Mouse (Mus musculus) thymus, postnatal 4 days (tissue): ENCODE data around the gene Nynrin.

ENCODE experiments used
- DNase-seq: peaks from one replicate; pipeline ENCODE4 v3.0.0; 2021

Nynrin gene

DNA sequence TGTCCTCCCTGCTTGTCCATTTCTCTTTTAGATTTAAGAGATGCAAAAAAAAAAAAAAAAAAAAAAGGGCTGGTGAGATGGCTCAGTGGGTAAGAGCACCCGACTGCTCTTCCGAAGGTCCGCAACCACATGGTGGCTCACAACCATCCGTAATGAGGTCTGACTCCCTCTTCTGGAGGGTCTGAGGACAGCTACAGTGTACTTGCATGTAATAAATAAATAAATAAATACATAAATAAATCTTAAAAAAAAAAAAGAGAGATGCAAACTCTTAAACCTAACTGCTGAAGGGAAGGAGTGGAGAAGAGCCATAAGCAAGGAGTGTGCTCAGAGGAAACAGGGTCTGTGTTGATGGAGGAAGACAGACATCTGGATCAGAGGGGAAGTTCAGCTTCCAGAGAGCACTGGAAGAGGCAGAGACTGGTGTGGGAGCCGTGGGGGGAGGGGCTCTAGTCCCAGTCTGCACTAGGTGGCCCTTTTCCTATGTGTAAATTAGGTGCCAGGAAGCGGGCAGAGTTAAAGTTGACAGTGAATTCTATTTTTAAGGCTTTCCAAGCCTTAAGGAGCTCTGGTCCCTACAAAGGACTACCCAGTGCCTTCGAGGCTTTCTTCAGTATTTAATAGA, 24.6 kb downstream of the Nynrin start:
- DNase-seq = no peak

DNA sequence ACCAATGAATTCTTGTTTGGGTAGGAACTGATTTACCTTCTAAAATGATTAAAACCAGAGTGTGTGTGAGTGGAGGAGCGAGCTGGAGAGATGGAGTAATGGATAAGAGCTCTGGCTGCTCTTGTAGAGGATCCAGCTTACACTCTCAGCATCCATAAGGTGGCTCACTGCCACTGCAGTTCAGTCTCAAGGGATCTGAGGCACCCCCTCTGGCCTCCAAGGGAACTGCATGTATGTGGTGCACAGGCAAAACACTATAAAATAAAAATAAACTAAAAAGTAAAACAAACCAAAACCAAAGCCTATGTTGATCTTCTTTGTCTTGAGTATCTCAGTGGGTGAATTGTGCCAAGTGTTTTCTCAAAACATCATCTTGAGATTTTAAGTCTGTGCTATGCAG, 25.8 kb downstream of the Nynrin start:
- peak; percentile 90 for DNase-seq

DNA sequence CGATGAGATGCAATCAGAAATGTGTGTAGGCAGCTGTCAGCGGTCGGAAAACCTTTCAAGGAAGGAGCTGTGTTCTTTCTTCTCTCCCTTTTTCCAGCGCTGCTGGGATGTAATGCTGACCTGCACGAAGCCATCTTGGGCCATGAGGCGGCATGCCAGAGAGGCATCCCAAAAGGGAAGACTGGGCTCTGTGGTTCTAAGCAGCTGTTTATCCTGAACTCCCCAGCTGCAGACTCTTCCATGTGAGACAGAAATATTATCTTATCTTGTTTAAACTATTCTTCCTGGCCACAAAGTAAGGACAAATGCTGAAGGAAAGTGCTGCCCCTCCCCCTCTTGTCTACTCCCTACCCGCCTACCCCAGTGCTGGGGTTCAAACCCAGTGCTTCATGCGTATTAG, 27.2 kb downstream of the Nynrin start:
- DNase-seq = no peak

DNA sequence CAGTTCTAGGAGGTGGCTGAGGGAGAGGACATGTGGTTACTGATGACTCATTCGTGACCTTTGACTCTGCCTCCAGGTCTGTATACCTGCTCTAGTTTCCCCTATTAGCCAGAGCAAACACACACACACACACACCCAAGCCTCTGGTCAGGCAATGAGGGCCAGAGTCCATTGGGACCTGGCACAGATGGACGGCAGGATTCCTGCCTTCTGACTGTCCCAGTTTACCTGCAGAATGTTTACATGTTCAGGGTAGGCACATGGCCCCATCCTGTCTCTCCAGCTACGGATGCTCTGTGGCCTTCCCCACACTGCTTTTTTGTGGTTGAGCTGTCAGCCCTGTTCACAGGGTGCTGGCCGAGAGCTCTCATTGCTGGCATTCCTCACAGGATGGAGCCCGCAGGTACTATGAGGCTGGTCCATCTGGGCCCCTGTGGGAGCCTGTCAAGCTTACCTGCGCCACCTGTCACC, 28.4 kb downstream of the Nynrin start:
- no peak for DNase-seq

DNA sequence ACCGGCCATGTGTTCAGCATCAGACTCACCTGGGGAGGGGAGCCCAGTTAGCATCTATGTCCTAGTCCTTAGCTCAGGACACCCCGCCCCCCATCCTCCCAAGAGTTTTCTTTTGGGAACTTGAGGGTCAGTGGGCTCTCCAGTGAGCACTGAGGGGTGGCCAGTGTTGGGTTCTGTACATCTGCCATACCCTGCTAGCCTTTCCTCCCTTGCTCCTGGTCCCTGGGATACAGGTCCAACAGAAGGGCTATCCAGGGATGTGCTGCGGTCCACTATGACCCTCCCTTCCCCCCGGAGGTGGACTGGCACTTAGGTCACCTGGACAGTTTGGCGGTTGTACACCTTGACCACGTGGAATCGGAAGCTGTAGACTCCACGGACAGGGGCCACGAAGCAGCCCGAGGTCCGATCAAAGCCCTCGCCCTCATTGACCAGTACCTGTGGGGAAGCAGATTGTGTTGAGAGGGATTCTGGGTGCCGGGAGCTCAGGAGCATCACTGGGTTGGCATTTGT, 29.4 kb downstream of the Nynrin start:
- DNase-seq = no peak

DNA sequence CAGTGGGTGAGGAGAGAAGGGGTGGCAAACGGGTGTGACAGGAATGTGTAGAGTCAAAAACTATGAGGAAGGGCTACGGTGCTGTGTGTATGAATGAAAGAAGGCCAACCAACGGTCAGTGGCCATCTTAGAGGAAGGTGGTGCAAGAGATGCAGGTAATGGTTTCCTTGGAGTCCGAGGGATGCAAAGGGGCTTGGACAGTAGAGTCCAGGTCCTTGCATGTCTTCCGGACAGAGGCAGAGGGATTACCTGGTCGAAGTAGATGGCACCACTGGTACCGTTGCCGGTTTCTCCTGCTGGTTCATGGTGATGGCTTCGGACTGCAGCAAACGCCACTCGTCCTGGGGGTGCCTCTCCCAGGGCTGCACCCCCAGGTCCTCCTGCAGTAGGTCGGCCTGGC, 29.9 kb downstream of the Nynrin start:
- DNase-seq = no peak

DNA sequence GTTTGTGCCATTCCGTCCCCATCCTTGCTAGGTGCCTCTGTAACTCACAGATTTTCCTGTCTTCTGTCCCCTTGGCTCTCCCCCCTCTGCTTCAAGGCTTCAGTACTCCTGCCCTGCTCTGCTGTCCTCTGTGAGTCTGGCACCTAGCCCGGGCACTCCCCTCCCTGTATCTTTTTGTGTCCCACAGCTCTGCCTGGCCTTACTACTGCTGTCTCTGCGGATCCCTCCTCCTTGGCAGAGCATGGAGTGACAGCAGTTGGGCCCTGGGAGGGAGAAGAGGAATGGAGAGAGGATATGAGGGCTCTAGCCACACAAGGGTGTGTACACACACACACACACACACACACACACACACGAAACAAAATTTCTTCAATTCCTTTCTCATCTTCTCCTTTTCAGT, 30.4 kb downstream of the Nynrin start, which contains the start of gene Cbln3:
Cbln3 (minus strand) TSS at position 227 of the 400 bp plus-strand sequence.
- peak; percentile 22 for DNase-seq

DNA sequence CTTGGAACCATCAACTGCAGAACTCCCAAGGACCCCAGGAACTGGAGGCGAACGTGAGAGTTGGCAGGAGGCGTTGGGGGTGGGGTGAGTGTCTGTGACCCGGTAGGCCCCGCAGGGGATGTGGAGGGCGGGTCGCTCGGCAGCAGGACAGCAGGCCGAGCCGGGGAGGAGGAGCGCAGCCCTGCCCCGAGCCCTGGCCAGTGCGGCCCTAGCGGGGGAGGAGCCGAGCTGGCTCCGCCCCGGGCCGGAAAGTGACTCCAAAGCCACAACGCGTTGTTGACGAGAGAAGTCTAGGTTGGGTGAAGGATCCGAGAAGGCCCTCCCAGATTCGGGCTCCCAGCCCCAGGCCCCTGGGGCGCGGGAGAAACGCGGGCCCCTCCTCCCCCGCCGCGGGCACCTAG, 30.9 kb downstream of the Nynrin start, which contains the start of gene Khnyn:
Khnyn (plus strand) TSS at position 235 of the 401 bp plus-strand sequence.
- peak; percentile 77 for DNase-seq

DNA sequence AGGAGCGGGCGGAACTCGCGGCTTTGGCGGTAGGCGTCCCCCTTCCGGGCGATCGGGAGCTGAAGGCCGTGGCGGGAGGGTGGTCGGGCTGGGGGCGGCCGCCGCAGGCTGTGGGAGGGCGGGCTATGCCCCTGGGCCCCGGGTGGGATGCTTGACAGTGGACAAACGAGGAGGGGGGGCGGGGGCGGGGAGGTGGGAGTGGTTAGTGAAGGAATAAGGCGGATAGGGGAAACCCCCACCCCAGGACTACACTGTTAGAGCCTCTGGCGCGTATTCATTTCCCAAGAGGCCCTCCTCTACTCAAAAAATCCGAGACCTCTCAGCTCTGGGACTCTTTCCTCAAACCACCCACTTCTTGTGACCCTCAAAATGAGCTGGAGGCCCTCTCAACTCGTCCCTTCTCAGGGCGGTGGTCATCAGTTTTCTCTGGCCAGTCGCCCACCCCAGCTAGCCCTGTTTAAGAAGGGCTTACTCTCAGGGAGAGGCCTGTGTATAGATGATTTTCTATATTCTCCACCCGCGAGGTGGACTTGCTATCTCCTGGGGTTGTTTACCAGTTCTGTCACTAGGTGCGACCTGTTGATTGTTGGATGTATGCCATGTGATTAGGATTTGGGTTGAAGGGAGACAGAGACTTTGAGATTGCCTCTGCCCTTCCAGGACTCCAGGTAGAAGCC, 31.4 kb downstream of the Nynrin start:
- DNase-seq = peak; percentile 28

DNA sequence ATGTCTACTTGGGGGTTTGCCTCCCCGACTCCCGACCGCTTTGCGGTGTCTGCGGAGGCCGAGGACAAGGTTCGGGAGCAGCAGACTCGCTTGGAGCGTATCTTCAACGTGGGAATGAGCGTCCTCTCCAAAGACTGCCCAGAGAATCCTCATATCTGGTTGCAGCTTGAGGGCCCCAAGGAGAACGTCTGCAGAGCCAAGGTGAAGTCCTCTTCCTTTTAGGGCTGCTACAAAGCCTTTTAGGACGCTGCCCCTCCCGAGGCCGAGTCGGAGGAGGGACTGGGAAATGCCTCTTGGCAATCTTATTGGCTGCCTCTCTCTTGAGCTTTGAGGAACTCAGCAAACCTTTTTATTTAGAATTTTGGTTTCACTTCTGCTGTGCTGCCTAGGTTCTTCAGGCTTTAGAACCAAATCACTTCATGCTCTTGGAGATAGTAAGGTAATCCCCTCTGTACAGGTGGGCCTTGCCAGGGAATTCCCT, 32.0 kb downstream of the Nynrin start:
- DNase-seq = peak; percentile 61

DNA sequence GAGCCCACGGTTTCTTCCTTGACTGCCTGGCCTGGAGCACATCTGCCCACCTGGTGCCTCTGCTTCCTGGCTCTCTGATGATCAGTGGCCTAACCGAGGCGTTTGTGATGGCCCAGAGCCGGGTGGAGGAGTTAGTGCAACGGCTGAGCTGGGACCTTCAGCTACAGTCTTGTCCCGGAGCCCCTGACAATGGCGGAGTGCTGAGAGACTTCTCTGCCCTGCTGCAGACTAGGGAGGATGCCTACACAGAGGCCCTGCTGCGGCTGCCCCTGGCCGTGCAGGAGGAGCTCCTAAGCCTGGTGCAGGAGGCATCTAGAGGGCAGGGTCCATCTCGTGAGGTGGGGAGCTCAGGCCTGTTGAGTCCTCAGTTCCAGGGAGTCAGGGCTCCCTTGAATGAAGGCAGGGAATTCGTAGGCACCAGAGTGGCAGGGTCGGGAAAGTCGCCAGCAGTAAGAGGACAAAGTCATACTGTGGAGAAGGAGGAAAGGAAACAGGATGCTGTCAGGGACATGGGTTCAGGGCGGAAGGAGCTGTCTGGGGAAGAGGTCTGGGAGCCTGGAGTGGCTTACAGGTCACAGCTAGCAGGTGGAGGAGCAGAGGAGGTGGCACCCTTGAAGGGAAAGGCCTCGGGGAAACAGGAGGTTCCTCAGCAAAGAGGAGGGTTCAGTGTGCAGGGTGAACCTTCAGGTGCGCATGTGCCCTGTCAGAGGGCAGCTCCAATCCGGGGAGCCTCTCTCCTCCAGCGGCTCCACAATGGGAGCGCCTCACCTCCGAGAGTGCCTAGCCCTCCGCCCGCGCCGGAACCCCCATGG, 33.0 kb downstream of the Nynrin start:
- DNase-seq = no peak

DNA sequence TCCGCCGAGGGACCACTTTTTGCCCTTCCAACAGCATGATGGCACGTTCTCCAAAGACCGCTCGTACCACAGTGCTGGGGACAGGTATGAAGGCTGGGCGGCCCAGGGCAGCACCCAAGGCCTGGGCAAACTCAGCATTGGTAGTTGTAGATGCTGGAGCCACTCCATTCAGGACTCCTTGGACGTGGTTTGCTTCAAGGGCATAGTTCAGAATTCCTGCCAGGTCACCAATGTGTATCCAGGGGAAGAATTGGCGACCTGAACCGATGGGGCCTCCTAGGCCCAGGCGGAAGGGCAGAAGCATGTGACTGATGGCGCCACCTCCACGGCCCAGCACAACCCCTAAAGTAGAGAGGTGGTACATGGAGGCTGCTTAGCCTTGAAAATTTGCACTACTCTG, 43.9 kb downstream of the Nynrin start:
- DNase-seq = no peak

DNA sequence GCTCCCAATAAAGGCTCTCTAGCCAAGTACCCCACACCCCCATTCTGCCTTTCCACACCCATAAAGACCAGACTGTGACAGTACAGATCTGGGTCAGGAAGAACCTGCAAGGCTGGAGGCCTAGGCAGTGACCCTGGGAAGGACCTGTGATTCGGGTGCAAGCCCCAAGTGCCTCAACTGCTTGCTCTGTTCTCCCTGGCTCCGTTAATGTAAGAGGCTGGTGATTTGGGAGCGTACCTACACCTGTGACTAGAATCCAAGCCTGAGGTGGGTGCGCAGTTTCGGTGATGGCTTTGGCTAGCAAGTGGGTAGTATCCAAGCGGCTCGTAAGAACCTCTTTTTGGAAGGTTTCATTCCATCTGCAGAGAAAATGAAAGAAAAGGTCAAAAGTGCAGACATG, 45.1 kb downstream of the Nynrin start:
- no peak for DNase-seq

DNA sequence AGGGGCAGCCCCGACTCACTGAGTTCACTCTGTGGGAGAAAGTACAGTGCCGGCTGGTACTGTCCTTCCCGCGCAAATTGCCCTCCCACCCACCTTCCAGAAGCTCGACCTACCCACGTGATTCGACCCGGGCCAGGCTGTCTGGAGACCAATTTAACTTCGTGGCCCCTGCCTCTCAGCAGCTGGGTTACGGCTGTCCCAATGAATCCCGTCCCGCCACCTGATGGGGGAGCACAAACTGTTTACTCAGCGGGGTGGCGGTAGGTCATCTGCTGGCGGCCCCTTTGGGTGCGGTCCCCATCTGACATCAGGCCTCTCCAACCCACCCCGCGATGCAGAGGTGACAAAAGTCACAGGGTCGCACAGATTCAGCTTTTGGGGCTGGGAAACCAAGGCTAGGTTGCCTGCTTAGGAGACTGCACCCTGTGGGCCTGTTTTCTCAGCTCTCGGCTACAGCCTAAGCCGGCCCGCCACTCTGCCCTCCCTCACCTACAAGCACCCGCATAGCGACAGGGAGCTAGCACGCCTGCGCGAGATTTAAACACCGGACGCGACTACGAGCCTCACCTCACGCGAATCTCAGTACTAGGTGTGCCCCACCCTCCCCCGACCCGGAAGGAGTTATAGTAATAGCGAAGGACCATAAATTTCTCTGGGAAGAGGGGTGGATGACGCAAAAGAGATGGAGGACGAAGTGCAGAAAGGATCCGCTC, 46.0 kb downstream of the Nynrin start, which contains the start of gene Sdr39u1:
Sdr39u1 (minus strand) TSS at position 593 of the 713 bp plus-strand sequence.
- peak; percentile 90 for DNase-seq

DNA sequence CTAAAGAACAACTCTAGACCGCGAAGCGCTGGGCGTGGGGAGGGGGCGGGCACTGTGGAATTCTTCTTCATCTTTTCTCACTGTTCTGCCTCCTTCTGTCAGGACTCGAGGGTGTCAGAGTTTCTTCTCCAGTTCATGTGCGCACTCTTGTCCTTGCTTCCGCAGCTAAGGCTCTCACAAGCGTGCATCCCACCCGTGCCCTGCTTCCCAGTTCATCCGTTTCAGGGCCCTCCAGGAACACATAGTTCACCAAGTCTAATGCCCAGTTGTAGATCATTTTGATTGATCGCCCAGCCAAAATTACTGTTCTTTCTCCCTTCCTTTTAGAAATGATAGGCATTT, 46.6 kb downstream of the Nynrin start:
- no peak for DNase-seq

DNA sequence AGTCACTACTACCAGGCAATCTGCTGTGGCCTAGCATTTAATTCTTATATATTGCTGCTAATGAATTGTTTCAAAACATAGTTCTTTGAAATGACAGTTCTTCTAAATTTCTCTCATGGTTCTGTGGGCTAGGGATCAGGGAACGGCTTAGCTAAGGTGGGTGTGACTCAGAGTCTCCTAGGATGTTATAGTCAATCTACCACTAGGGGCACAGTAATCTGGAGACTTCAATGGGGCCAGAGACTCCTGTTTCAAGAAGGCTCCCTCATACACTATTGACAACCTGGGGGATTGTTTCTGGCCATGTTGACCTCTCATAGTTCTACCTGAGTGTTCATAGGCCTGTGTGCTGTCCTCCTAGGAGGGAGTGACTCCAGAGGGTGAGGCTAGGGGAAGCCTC, 51.7 kb downstream of the Nynrin start:
- DNase-seq = no peak

DNA sequence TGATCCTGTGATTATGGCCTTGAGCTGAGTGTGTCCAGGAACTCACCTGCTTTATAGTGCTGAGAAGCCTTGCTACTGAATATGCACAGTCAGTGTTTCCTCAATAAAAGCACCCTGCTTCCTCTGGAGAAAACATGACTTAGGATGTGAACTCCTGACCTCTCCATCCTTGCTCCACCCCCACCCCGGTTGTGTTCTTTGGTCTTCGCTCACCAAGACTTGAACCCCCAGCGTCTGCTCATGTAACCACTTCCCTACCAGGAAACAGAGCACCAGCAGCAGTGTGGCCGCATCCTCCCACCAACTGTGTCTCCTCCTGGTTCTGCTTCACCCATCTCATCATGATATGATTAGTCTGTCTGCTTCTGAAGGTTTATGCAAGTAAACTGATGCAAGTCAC, 59.6 kb downstream of the Nynrin start:
- peak; percentile 38 for DNase-seq

DNA sequence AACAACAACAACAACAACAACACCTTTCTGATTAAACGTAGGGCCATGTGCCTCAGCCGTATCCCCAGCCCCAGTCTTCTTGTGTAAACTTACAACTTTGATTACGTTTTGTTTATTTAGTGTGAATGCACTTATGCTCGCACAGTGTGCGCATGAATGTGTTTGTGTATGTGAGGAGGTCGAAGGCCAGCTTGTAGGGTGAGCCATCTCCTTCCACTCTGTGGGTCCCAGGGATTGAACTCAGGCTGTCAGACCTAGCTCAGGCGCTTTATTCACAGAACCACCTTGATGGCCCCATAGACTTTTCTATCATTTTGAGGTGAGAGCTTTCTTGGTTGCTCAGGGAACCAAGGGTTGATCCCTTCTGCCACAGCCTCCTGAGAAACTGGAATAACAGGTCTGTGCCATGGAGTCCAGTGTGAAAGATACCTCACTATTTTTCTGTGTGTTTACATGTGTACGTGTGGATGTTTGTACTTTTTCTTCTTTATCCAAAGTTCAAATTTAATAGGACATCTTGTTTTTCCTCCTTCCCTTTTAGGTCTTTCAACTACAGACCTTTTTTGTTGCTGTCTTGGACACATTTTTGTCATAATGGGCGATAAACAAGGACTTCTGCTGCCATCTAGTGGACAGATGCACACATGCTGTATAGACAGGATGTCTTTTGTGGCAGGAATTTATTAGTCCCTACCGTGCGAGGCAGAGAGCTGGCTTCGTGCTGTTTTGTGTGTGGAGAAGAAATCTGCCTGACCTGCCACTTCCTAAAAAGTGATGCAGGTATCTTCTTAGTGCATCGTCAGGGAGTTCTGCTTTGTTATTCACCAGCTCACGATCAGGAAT, 64.7 kb downstream of the Nynrin start:
- peak; percentile 77 for DNase-seq

DNA sequence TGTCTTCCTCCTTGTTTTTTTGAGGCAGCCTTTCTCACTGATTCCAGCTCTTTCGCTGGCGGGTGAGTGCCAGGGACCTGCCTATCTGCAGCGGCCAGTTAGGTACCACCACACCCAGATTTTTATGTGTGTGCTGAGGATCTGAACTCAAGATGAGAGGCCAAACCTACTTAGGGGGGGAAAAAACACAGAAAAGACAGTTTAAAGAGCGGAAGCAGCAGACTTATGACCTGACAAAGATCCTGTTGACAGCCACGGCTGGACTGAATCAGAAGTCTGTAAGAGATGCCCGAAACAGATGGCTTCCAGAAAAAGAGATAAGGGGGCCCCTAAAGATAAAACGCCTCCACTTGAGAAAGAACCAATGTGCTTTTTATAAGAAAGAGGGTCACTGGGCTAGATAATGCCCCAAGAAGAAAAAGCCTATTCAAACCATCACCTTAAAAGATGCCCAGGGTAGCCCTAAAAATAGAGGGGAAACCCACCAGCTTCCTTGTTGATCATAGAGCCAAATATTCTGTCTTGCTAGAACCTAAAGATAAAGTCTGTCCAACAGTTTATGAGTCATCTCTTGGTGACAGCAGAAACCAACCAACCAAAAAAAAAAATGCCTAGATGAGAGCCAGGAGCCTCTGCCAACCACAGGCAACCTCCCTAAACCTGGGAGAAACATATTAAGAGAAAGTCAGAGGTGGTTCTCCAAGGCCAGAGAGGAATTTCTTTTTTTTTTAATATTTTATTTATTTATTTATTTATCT, 68.8 kb downstream of the Nynrin start:
- no peak for DNase-seq
